Mouse (Mus musculus): ENCODE results near the gene Inpp5d. TPM values are rescaled to one million over a fixed set of nuclear protein-coding genes. Genes with fewer than 3 reads are reported as not detected.

The Inpp5d gene
- 2.9 and 3.3 TPM in 2 replicates for polyA plus RNA-seq (2014; fragmentation: Nextera tagmentation; extraction: Ambion mirVana)

- Histone ChIP-seq H3K9ac (replicated peaks; ENCODE audit: low read length) (no peak within 1 kb of the TSS), H3K4me2 (ENCODE audit: low read depth, low read length) (0 out of 2 replicates have a peak within 1 kb of the TSS, but pooled peaks have one; percentile 7), H3K9me3 (replicated peaks; ENCODE audit: control insufficient read depth, low read length) (no peaks in the 10 kb centered on the region), H3K27me3 (ENCODE audit: control insufficient read depth, insufficient read depth, low read length) (no peaks in the 10 kb centered on the region), H3K27ac (replicated peaks; ENCODE audit: low read depth, low read length) (no peak within 1 kb of the TSS), H3K4me3 (ENCODE audit: low read depth, low read length) (no peak within 1 kb of the TSS), H3K4me1 (ENCODE audit: control insufficient read depth, insufficient read depth, low read length) (no peaks in the 10 kb centered on the region), H3K36me3 (replicated peaks; ENCODE audit: control insufficient read depth, insufficient read depth, low read depth, low read length) (no peaks in the 10 kb centered on the region)
- ATAC-seq (replicated peaks; ENCODE audit: insufficient number of reproducible peaks, low FRiP score, low TSS enrichment, low read depth) = no peak
- WGBS = 75% methylated on average over 12 of the region's 12 CpGs
- DNase-seq (ENCODE audit: low spot score) = no peak
These were observed at the start of gene Inpp5d for GRCm38 (mm10) chr1:87620211-87620668. Gene Inpp5d, plus strand, starts transcription at chr1:87620312.

GRCm38 (mm10) chr1:87573261-87573660, 46.9 kb upstream of the Inpp5d start:
- H3K27me3 ChIP-seq (ENCODE audit: control insufficient read depth, insufficient read depth, low read length) = no peaks in the 10 kb centered on the region
- no peaks in the 10 kb centered on the region for H3K4me1 ChIP-seq (ENCODE audit: control insufficient read depth, insufficient read depth, low read length)
- ATAC-seq (replicated peaks; ENCODE audit: insufficient number of reproducible peaks, low FRiP score, low TSS enrichment, low read depth) = no peak
- no peak overlapping the region for H3K9ac ChIP-seq (replicated peaks; ENCODE audit: low read length)
- no peak for DNase-seq (ENCODE audit: low spot score)
- H3K4me2 ChIP-seq (ENCODE audit: low read depth, low read length) = no peak overlapping the region
- H3K27ac ChIP-seq (replicated peaks; ENCODE audit: low read depth, low read length) = no peak overlapping the region
- no peaks in the 10 kb centered on the region for H3K36me3 ChIP-seq (replicated peaks; ENCODE audit: control insufficient read depth, insufficient read depth, low read depth, low read length)
- H3K4me3 ChIP-seq (ENCODE audit: low read depth, low read length) = no peak overlapping the region
- WGBS = 74% methylated on average over 5 of the region's 5 CpGs
- no peaks in the 10 kb centered on the region for H3K9me3 ChIP-seq (replicated peaks; ENCODE audit: control insufficient read depth, low read length)

DNA sequence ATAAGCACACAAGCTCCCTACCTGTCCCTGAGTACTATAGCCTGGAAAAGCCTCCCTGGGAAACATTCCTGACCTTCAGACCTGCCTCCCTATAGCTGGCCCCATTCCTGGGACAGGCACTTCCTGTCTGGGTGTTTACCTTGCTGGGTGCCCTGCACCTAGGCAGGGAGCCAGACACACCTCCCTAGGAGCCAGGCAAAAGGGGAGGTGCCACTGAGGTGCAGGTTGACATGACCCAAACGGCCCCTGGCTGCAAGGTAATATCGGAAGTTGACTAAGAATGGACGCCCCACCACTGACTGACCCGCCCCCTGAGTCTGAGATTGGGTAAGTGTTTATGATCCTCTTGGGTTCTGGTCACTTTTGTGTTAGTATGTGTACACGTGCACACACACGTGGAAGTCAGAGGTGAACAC, 46.3 kb upstream of the Inpp5d start, which contains the start of gene Ngef:
TSS of gene Ngef (minus strand) at position 71 of the 416 bp plus-strand sequence.
- Histone ChIP-seq H3K9ac (replicated peaks; ENCODE audit: low read length) (no peak within 1 kb of the TSS), H3K27me3 (ENCODE audit: control insufficient read depth, insufficient read depth, low read length) (no peaks in the 10 kb centered on the region), H3K27ac (replicated peaks; ENCODE audit: low read depth, low read length) (no peak within 1 kb of the TSS), H3K4me1 (ENCODE audit: control insufficient read depth, insufficient read depth, low read length) (no peaks in the 10 kb centered on the region), H3K4me3 (ENCODE audit: low read depth, low read length) (no peak within 1 kb of the TSS), H3K9me3 (replicated peaks; ENCODE audit: control insufficient read depth, low read length) (no peaks in the 10 kb centered on the region), H3K36me3 (replicated peaks; ENCODE audit: control insufficient read depth, insufficient read depth, low read depth, low read length) (no peaks in the 10 kb centered on the region), H3K4me2 (ENCODE audit: low read depth, low read length) (no peak within 1 kb of the TSS)
- ATAC-seq (replicated peaks; ENCODE audit: insufficient number of reproducible peaks, low FRiP score, low TSS enrichment, low read depth) (no peak), DNase-seq (ENCODE audit: low spot score) (no peak)
- 86% methylated on average over 6 of the region's 6 CpGs for WGBS

GRCm38 (mm10) chr1:87574353-87574752, 45.8 kb upstream of the Inpp5d start:
- Histone ChIP-seq H3K9me3 (replicated peaks; ENCODE audit: control insufficient read depth, low read length) (no peaks in the 10 kb centered on the region), H3K27me3 (ENCODE audit: control insufficient read depth, insufficient read depth, low read length) (no peaks in the 10 kb centered on the region), H3K4me2 (ENCODE audit: low read depth, low read length) (no peak overlapping the region), H3K9ac (replicated peaks; ENCODE audit: low read length) (no peak overlapping the region), H3K4me1 (ENCODE audit: control insufficient read depth, insufficient read depth, low read length) (no peaks in the 10 kb centered on the region), H3K36me3 (replicated peaks; ENCODE audit: control insufficient read depth, insufficient read depth, low read depth, low read length) (no peaks in the 10 kb centered on the region), H3K27ac (replicated peaks; ENCODE audit: low read depth, low read length) (no peak overlapping the region), H3K4me3 (ENCODE audit: low read depth, low read length) (no peak overlapping the region)
- no peak for DNase-seq (ENCODE audit: low spot score)
- WGBS = 71% methylated on average over 6 of the region's 6 CpGs
- no peak for ATAC-seq (replicated peaks; ENCODE audit: insufficient number of reproducible peaks, low FRiP score, low TSS enrichment, low read depth)

DNA sequence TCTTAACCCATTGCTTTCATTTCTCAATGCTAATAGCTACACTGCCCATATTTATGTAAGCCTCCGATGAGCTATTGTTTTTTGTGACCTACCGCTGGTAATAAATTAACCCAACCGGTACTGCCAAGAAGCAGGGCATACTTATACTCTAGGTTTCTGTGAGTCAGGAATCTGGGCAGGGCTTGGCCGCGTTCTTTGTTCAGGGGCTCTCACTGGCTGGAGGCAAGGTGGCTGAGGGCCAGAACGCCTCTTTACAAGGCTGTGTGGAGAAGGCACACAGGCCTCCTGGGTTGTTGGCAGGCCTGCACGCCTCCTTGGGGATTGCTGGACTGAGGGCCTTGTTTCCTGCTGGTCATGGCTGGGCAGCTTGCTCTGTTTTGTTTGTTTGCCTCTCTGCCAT, 45.3 kb upstream of the Inpp5d start:
- no peak for ATAC-seq (replicated peaks; ENCODE audit: insufficient number of reproducible peaks, low FRiP score, low TSS enrichment, low read depth)
- 86% methylated on average over 7 of the region's 7 CpGs for WGBS

DNA sequence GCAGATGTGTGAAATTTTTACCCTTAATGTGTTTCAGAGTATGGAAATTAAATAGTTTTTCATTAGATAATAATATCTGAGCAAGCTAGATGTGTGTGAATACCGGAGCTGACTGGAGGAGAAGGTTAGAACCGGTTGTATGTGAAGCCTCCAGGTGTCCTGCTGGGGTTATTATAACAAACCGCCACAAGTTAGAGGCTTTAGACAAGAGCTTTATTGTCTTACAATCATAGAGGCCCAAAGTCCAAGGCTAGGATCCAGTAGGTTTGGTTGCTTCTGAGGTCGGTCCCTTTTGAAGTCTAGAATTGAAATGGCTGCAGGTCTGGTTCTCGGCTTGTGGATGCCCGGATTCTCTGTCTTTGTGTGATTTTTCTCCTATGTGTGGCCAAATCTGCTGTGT, 41.1 kb upstream of the Inpp5d start:
- Histone ChIP-seq H3K9ac (replicated peaks; ENCODE audit: low read length) (no peak overlapping the region), H3K27me3 (ENCODE audit: control insufficient read depth, insufficient read depth, low read length) (no peaks in the 10 kb centered on the region), H3K36me3 (replicated peaks; ENCODE audit: control insufficient read depth, insufficient read depth, low read depth, low read length) (no peaks in the 10 kb centered on the region), H3K4me3 (ENCODE audit: low read depth, low read length) (no peak overlapping the region), H3K4me2 (ENCODE audit: low read depth, low read length) (no peak overlapping the region), H3K9me3 (replicated peaks; ENCODE audit: control insufficient read depth, low read length) (no peaks in the 10 kb centered on the region), H3K4me1 (ENCODE audit: control insufficient read depth, insufficient read depth, low read length) (no peaks in the 10 kb centered on the region), H3K27ac (replicated peaks; ENCODE audit: low read depth, low read length) (no peak overlapping the region)
- DNase-seq (ENCODE audit: low spot score) (no peak), ATAC-seq (replicated peaks; ENCODE audit: insufficient number of reproducible peaks, low FRiP score, low TSS enrichment, low read depth) (no peak)
- 79% methylated on average over 6 of the region's 6 CpGs for WGBS

More for the DNA sequence above, 45.3 kb upstream of the Inpp5d start:
- Histone ChIP-seq H3K27me3 (ENCODE audit: control insufficient read depth, insufficient read depth, low read length) (no peaks in the 10 kb centered on the region), H3K4me3 (ENCODE audit: low read depth, low read length) (no peak overlapping the region), H3K4me1 (ENCODE audit: control insufficient read depth, insufficient read depth, low read length) (no peaks in the 10 kb centered on the region), H3K9me3 (replicated peaks; ENCODE audit: control insufficient read depth, low read length) (no peaks in the 10 kb centered on the region), H3K9ac (replicated peaks; ENCODE audit: low read length) (no peak overlapping the region), H3K27ac (replicated peaks; ENCODE audit: low read depth, low read length) (no peak overlapping the region), H3K4me2 (ENCODE audit: low read depth, low read length) (no peak overlapping the region), H3K36me3 (replicated peaks; ENCODE audit: control insufficient read depth, insufficient read depth, low read depth, low read length) (no peaks in the 10 kb centered on the region)
- DNase-seq (ENCODE audit: low spot score) = no peak

DNA sequence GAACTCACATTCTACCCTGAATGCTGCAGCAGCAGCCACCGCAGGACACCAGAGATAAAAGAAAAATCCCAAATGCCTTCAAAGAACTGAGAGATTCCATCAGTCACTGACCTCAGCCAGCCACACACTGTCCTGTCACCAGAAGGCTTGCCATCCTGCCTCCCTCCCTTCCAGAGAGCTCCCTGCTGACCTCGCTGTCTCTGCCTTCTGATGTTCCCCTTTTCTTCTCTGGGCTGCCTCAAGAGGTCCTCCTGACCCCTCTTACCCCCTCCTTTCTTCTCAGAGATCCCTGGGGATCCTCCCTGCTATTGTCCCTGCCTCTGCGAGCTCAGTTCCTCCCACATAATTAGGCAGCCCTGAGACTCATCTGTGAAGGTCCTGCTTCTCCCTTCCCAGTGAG, 39.3 kb upstream of the Inpp5d start:
- no peaks in the 10 kb centered on the region for H3K36me3 ChIP-seq (replicated peaks; ENCODE audit: control insufficient read depth, insufficient read depth, low read depth, low read length)
- no peaks in the 10 kb centered on the region for H3K27me3 ChIP-seq (ENCODE audit: control insufficient read depth, insufficient read depth, low read length)
- H3K4me2 ChIP-seq (ENCODE audit: low read depth, low read length) = no peak overlapping the region
- H3K9ac ChIP-seq (replicated peaks; ENCODE audit: low read length) = no peak overlapping the region
- ATAC-seq (replicated peaks; ENCODE audit: insufficient number of reproducible peaks, low FRiP score, low TSS enrichment, low read depth) (peak; percentile 73), DNase-seq (ENCODE audit: low spot score) (no peak)
- 3% methylated on average over 3 of the region's 3 CpGs for WGBS
- no peaks in the 10 kb centered on the region for H3K4me1 ChIP-seq (ENCODE audit: control insufficient read depth, insufficient read depth, low read length)
- H3K9me3 ChIP-seq (replicated peaks; ENCODE audit: control insufficient read depth, low read length) = no peaks in the 10 kb centered on the region
- H3K27ac ChIP-seq (replicated peaks; ENCODE audit: low read depth, low read length) = no peak overlapping the region
- H3K4me3 ChIP-seq (ENCODE audit: low read depth, low read length) = no peak overlapping the region

DNA sequence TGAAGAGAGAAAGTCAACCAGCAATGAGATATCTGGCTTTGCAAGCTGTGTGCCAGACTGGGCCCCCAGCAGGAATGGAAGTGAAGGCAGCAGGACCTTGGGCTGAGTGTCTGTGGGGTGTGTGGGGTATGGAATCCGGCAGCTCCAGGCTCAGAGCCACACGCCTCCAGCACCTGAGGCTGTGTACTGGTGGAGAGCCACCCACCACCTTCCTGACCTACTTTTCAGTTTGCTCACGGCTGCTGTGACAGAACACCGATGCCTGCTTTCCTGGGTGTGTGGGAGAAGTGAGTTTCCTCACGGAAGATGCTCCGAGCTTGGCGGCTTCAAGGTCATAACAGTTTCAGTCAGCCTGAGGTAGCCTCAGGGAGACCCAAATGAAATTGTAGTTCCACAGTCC, 30.9 kb upstream of the Inpp5d start:
- Histone ChIP-seq H3K36me3 (replicated peaks; ENCODE audit: control insufficient read depth, insufficient read depth, low read depth, low read length) (no peaks in the 10 kb centered on the region), H3K27ac (replicated peaks; ENCODE audit: low read depth, low read length) (no peak overlapping the region), H3K4me3 (ENCODE audit: low read depth, low read length) (no peak overlapping the region), H3K4me2 (ENCODE audit: low read depth, low read length) (no peak overlapping the region), H3K4me1 (ENCODE audit: control insufficient read depth, insufficient read depth, low read length) (no peaks in the 10 kb centered on the region), H3K9ac (replicated peaks; ENCODE audit: low read length) (no peak overlapping the region), H3K27me3 (ENCODE audit: control insufficient read depth, insufficient read depth, low read length) (no peaks in the 10 kb centered on the region), H3K9me3 (replicated peaks; ENCODE audit: control insufficient read depth, low read length) (no peaks in the 10 kb centered on the region)
- ATAC-seq (replicated peaks; ENCODE audit: insufficient number of reproducible peaks, low FRiP score, low TSS enrichment, low read depth) (no peak), DNase-seq (ENCODE audit: low spot score) (no peak)
- WGBS = 95% methylated on average over 7 of the region's 7 CpGs
